Mouse (Mus musculus) spleen, adult 2 months (tissue): ENCODE data around the gene Sf3b4. TPM values are rescaled to one million over a fixed set of nuclear protein-coding genes. Genes with fewer than 3 reads are reported as not detected.

Experiments used
- DNase-seq, 2 experiments: peaks; one replicate each; pipeline versions ENCODE4 v3.0.0 to v3.0.0-alpha.2; 2012 to 2021; ENCODE audit warnings: low spot score in 2 of 2, low read depth in 1 of 2
- H3K27ac ChIP-seq: fragments of 200-500 bp; 2 replicates; pipeline ENCODE4 v1.5.1; 2012; ENCODE audit warnings: low read length, inconsistent platforms; ENCODE audit not compliant: insufficient read depth
- H3K27me3 ChIP-seq: fragments of 200-500 bp; 2 replicates; pipeline ENCODE4 v1.6.1; 2012; ENCODE audit warnings: mild to moderate bottlenecking, moderate library complexity, low read length, inconsistent platforms; ENCODE audit not compliant: control insufficient read depth, insufficient read depth
- H3K36me3 ChIP-seq: fragments of 200-500 bp; 2 replicates; pipeline ENCODE4 v1.6.1; 2012; ENCODE audit warnings: mild to moderate bottlenecking, low read length, inconsistent platforms; ENCODE audit not compliant: control insufficient read depth, insufficient read depth
- H3K4me1 ChIP-seq: fragments of 200-500 bp; 2 replicates; pipeline ENCODE4 v1.6.1; 2011; ENCODE audit warnings: inconsistent platforms; ENCODE audit not compliant: control insufficient read depth, insufficient read depth, insufficient read length
- H3K4me3 ChIP-seq: fragments of 200-500 bp; 2 replicates; pipeline ENCODE4 v1.5.1; 2011; ENCODE audit warnings: mild to moderate bottlenecking, inconsistent platforms; ENCODE audit not compliant: insufficient read depth, insufficient read length; ENCODE audit errors: extremely low read depth
- CTCF ChIP-seq: fragments of 200-500 bp; IDR thresholded peaks from 2 replicates; pipeline ENCODE4 v1.5.1; 2011; ENCODE audit warnings: mild to moderate bottlenecking, inconsistent platforms; ENCODE audit not compliant: insufficient read depth, insufficient read length, insufficient replicate concordance; ENCODE audit errors: extremely low read depth
- POLR2A ChIP-seq: fragments of 200-500 bp; IDR thresholded peaks from 2 replicates; pipeline ENCODE4 v1.6.1; 2011; ENCODE audit warnings: low read depth, low read length, inconsistent platforms
- WGBS: fragments of 180-500 bp; shearing (Covaris S2); methylation state at CpG from one replicate; pipeline ENCODE4 v1.1.7; 2018; 5-methylcytosine and 5-hydroxymethylcytosine counted together
- polyA plus RNA-seq: library from polyadenylated mRNA; depleted of rRNA; stranded (reverse); fragments of >200 nt; gene quantifications from 2 replicates; pipeline ENCODE4 v1.2.3, GENCODE M21; 2012

The Sf3b4 gene
- polyA plus RNA-seq, 1 experiment: 62.2 TPM

GRCm38 (mm10) chr3:96181510-96182381 is 9.6 kb downstream of the Sf3b4 start:
- Histone ChIP-seq H3K36me3 (peaks cover 3% of the 10 kb centered on the region; the same call in 1 of the 2 replicates), H3K4me3 (no peak overlapping the region), H3K27me3 (no peaks in the 10 kb centered on the region), H3K4me1 (no peaks in the 10 kb centered on the region), H3K27ac (no peak overlapping the region)
- DNase-seq: no peak
- TF ChIP-seq CTCF (no peak), POLR2A (no peak)
- 76% methylated on average over 12 of the region's 12 CpGs for WGBS

GRCm38 (mm10) chr3:96182382-96182776 is 10.2 kb downstream of the Sf3b4 start:
- no peak for TF ChIP-seq CTCF
- no peak for TF ChIP-seq POLR2A
- no peak overlapping the region for H3K27ac ChIP-seq
- peaks cover 3% of the 10 kb centered on the region; the same call in 1 of the 2 replicates for H3K36me3 ChIP-seq
- H3K4me1 ChIP-seq: no peaks in the 10 kb centered on the region
- no peak overlapping the region for H3K4me3 ChIP-seq
- DNase-seq: no peak
- 32% methylated on average over 4 of the region's 4 CpGs for WGBS
- no peaks in the 10 kb centered on the region for H3K27me3 ChIP-seq

- Histone ChIP-seq H3K4me3 (no peak overlapping the region), H3K4me1 (peaks cover 13% of the 10 kb centered on the region; the same call in 1 of the 2 replicates), H3K27ac (no peak overlapping the region), H3K36me3 (no peaks in the 10 kb centered on the region), H3K27me3 (no peaks in the 10 kb centered on the region)
- TF ChIP-seq CTCF (no peak), POLR2A (no peak)
- DNase-seq: no peak
- WGBS: 90% methylated on average over 12 of the region's 12 CpGs
Observed at GRCm38 (mm10) chr3:96192977-96193376, 20.8 kb downstream of the Sf3b4 start.

- WGBS: 24% methylated on average over 10 of the region's 10 CpGs
- Histone ChIP-seq H3K27me3 (no peaks in the 10 kb centered on the region), H3K27ac (no peak overlapping the region), H3K4me1 (peaks cover 23% of the 10 kb centered on the region; the same call in 1 of the 2 replicates), H3K4me3 (no peak overlapping the region), H3K36me3 (no peaks in the 10 kb centered on the region)
- DNase-seq: no peak
- TF ChIP-seq POLR2A (no peak), CTCF (no peak)
Observed at GRCm38 (mm10) chr3:96194966-96195365, 22.8 kb downstream of the Sf3b4 start.

GRCm38 (mm10) chr3:96195616-96196313 is 23.6 kb downstream of the Sf3b4 start:
- Histone ChIP-seq H3K27ac (no peak overlapping the region), H3K27me3 (no peaks in the 10 kb centered on the region), H3K36me3 (no peaks in the 10 kb centered on the region), H3K4me3 (no peak overlapping the region), H3K4me1 (peaks cover 23% of the 10 kb centered on the region; the same call in 1 of the 2 replicates)
- 91% methylated on average over 11 of the region's 11 CpGs for whole genome bisulfite sequencing
- no peak for DNase-seq
- TF ChIP-seq CTCF (no peak), POLR2A (no peak)

- no peak for TF ChIP-seq POLR2A
- no peak for TF ChIP-seq CTCF
- Histone ChIP-seq H3K27me3 (no peaks in the 10 kb centered on the region), H3K4me3 (peak overlapping the region; percentile 72), H3K36me3 (no peaks in the 10 kb centered on the region), H3K4me1 (peaks cover 23% of the 10 kb centered on the region; the same call in 1 of the 2 replicates), H3K27ac (peak overlapping the region; percentile 91)
- DNase-seq: no peak
- WGBS: 21% methylated on average over 27 of the region's 27 CpGs
Observed at GRCm38 (mm10) chr3:96196437-96197128, 24.5 kb downstream of the Sf3b4 start.
